Mouse (Mus musculus) neural tube, embryonic 11.5 days (tissue): Measurements from ENCODE around the gene Plcxd1. TPM values are rescaled to one million over a fixed set of nuclear protein-coding genes. Genes with fewer than 3 reads are reported as not detected.
"Not testable (repeated sequence)": the region's sequence is repeated elsewhere in the genome, so short reads cannot be mapped to it uniquely, and the experiment has no call there.

Experiments used
- ATAC-seq: fragments of 200-750 bp; cut with Nextera tagmentation; 2 replicates; pipeline ENCODE4 v1.8.0; 2017; ENCODE audit warnings: moderate number of reproducible peaks, mild to moderate bottlenecking, moderate TSS enrichment, moderate library complexity; ENCODE audit not compliant: insufficient read depth, low FRiP score, low TSS enrichment
- DNase-seq: peaks from one replicate; pipeline ENCODE4 v3.0.0-alpha.2; 2015; ENCODE audit warnings: low spot score
- H3K27ac ChIP-seq: fragments of 300-500 bp; sonication (generic); 2 replicates; pipeline ENCODE4 v1.5.1; 2014; ENCODE audit warnings: low read depth, mild to moderate bottlenecking, low read length
- H3K27me3 ChIP-seq: fragments of 300-500 bp; sonication (generic); 2 replicates; pipeline ENCODE4 v1.6.1; 2014; ENCODE audit warnings: mild to moderate bottlenecking, low read length, mixed read lengths; ENCODE audit not compliant: control insufficient read depth, insufficient read depth
- H3K36me3 ChIP-seq: fragments of 300-500 bp; sonication (generic); 2 replicates; pipeline ENCODE4 v1.6.1; 2014; ENCODE audit warnings: mild to moderate bottlenecking, low read length, moderate library complexity, mixed read lengths; ENCODE audit not compliant: control insufficient read depth, insufficient read depth
- H3K4me1 ChIP-seq: fragments of 300-500 bp; sonication (generic); 2 replicates; pipeline ENCODE4 v1.6.1; 2014; ENCODE audit warnings: low read length, mixed read lengths; ENCODE audit not compliant: control insufficient read depth, insufficient read depth
- H3K4me2 ChIP-seq: fragments of 300-500 bp; sonication (generic); 2 replicates; pipeline ENCODE4 v1.6.1; 2014; ENCODE audit warnings: low read depth, mild to moderate bottlenecking, moderate library complexity
- H3K4me3 ChIP-seq: fragments of 300-500 bp; sonication (generic); 2 replicates; pipeline ENCODE4 v1.5.1; 2014; ENCODE audit warnings: low read depth, low read length
- H3K9ac ChIP-seq: fragments of 300-500 bp; sonication (generic); 2 replicates; pipeline ENCODE4 v1.6.1; 2014; ENCODE audit warnings: mild to moderate bottlenecking, low read length
- H3K9me3 ChIP-seq: fragments of 300-500 bp; sonication (generic); 2 replicates; pipeline ENCODE4 v1.6.1; 2016; ENCODE audit warnings: low read length; ENCODE audit not compliant: control insufficient read depth
- WGBS: fragments of 180-500 bp; shearing (Covaris S2); extraction: QIAGEN DNeasy Blood & Tissue Kit; methylation state at CpG from one replicate; pipeline ENCODE4 v1.1.7; 2014; 5-methylcytosine and 5-hydroxymethylcytosine counted together
- polyA plus RNA-seq: library from polyadenylated mRNA; unstranded; fragments of >200 nt; fragmentation: Nextera tagmentation; extraction: Ambion mirVana; gene quantifications from 2 replicates; pipeline ENCODE4 v1.2.1, GENCODE M21; 2014

The Plcxd1 gene
- polyA plus RNA-seq, 1 experiment from 2014 or later = 0.73 TPM

DNA sequence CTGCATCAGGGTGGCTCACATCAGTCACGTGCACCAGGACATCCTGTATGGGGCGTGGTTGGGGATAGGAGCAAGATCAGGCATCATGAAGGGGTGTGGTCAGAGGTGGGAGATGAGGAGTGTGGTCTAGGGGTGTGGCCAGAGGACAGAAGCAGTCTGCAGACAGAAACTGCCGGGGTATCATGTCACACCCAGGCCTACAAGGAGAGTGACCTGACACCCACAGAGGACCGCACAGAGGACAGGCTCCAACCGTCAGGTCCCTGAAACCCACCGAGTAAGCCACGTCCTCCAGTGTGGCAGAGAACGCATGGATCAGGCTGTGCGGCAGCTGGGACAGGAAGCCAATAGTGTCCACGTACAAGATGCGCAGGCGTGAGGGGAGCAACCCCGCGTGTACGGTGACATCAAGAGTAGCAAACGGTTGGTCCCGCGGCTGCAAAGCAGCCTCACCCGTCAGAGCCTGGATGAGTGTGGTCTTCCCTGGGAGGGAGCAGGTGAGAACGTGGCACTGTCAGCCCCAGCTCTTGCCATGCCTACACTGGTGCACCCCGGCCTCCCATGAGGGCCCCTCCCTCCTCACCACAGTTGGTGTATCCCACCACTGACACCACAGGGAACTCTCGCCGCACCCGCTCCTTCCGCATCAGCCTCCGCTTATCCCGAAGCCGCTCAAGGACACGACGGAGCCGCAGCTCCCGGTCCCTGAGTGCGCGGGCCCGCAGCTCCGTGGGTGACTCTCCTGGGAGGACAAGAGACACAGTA is 5.0 kb downstream of the Plcxd1 start:
- Histone ChIP-seq H3K4me2 (no peak overlapping the region), H3K27me3 (no peaks in the 10 kb centered on the region), H3K27ac (no peak overlapping the region), H3K9me3 (no peaks in the 10 kb centered on the region), H3K4me1 (peaks cover 12% of the 10 kb centered on the region; the same call in 1 of the 2 replicates), H3K4me3 (no peak overlapping the region), H3K36me3 (peaks cover 22% of the 10 kb centered on the region), H3K9ac (no peak overlapping the region)
- DNase-seq (no peak), ATAC-seq (no peak)
- WGBS = 96% methylated on average over 36 of the region's 36 CpGs

DNA sequence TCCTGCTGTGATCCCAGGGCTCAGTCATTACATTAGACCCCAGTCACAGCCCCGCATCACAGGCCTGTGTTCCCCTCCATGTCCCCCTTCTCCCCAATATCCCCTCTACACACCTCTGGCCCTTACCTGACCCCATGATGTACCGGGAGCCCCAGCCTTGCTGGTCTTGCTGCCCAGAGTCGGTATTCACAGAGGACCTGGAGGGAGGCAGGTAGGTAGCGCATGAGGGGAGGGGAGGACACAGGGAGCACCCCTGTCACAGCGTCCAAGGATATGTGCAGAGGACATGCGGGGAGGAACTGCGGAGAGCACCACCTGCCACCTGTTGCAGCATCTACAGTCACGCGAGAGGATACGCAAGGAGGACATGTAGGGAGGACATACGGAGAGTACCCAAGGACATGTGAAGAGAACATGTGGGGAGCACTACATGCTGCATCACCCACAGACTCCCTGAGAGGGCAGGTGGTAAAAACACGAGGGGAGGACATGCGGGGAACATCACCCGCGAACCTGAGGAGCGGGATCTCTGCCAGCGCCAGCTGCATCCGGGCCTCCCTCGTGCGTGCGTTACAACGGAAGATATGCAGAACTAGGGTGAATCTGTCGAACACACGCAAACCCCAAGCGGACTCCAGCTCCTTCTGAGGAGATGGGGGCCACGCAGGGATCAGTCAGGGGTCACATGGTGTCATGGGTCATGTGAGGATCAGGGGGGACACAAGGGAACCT is 6.5 kb downstream of the Plcxd1 start:
- H3K9ac ChIP-seq = peak overlapping the region; percentile 80
- peak overlapping the region; percentile 82 for H3K4me3 ChIP-seq
- peaks cover 5% of the 10 kb centered on the region; the same call in 1 of the 2 replicates for H3K4me1 ChIP-seq
- H3K4me2 ChIP-seq = peak overlapping the region; percentile 88
- H3K36me3 ChIP-seq = peaks cover 22% of the 10 kb centered on the region
- no peaks in the 10 kb centered on the region for H3K27me3 ChIP-seq
- no peak overlapping the region for H3K27ac ChIP-seq
- DNase-seq (no peak), ATAC-seq (no peak)
- H3K9me3 ChIP-seq = no peaks in the 10 kb centered on the region
- WGBS = 95% methylated on average over 26 of the region's 26 CpGs

DNA sequence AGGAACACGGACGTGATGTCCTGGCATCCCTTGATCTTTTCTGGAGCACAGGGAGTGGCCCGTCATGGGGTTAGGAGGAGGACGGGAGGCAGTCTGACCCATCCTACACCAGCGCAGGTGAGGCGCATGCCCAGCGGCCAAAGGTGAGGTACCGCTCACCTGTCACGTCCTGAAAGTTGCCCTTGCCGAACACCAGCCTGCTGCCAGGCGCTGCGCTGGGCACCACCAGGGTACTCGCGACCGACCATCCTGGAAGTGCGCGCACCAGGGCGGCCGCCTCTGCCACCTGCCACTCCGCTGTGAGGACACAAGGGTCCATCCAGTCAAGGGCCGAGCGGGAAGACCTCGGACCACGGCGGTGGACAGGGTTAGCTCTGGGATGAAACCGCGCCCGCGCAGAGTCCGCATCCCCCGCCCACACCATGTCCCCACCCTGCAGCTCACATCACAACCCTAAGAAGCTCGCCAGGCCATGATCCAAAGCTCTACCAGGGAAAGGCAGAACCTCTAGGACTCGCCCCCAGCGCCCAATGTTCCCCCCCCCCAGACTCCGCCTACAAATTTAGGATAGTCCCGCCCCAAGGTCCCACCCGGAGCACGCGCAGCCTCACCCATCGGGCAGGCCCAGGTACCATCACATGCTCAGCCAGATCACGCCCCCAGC is 7.3 kb downstream of the Plcxd1 start:
- ATAC-seq (peak; percentile 24), DNase-seq (no peak)
- Histone ChIP-seq H3K9me3 (no peaks in the 10 kb centered on the region), H3K4me2 (peak overlapping the region; percentile 88), H3K27ac (peak overlapping the region; percentile 91), H3K9ac (peak overlapping the region; percentile 80), H3K4me3 (peak overlapping the region; percentile 82), H3K36me3 (peaks cover 22% of the 10 kb centered on the region), H3K4me1 (no peaks in the 10 kb centered on the region), H3K27me3 (no peaks in the 10 kb centered on the region)
- 13% methylated on average over 41 of the region's 41 CpGs for WGBS

DNA sequence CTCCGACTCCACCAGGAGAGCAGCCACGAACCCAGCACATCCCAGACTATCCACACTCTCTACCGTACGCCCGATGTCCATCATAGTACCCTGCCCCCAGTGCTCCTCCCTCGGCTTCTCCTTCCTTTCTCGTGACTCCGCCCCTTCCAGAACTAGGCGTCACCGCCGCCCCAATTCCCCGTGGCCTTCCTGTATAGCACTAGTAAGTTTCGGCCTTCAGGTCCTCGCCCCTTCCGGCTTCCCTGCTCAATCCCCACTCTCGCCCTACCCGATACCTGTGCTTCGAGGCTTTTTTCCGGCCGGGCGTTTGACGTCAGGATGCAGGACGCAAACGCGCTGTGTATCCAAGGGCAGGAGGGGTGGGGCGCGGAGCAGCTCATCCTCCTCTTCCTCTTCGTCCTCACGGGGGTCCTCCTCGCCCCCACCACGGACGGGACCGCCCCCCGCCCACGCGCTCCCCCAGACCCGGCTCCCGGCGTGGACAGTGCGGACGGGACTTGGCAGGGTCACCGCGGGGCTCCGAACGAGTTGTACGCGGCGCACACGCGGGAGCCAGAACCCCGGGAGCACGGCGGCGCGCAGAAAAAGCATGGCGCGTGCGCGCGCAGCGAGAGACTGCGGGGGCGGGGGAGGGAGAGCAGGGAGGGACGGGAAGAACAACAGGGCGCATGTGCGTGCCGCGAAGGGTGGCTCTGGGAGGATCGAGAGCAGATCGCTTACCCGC is 8.0 kb downstream of the Plcxd1 start, which contains the start of gene Gtpbp6:
TSS of gene Gtpbp6 (minus strand) at position 617 of the 724 bp plus-strand sequence.
- no peaks in the 10 kb centered on the region for H3K27me3 ChIP-seq
- peak within 1 kb of the TSS; percentile 91 for H3K27ac ChIP-seq
- no peaks in the 10 kb centered on the region for H3K9me3 ChIP-seq
- peaks cover 22% of the 10 kb centered on the region for H3K36me3 ChIP-seq
- WGBS = under 1% methylated on average over 71 of the region's 71 CpGs
- no peaks in the 10 kb centered on the region for H3K4me1 ChIP-seq
- peak; percentile 84 for ATAC-seq
- peak; percentile 95 for DNase-seq
- peak within 1 kb of the TSS; percentile 80 for H3K9ac ChIP-seq
- peak within 1 kb of the TSS; percentile 88 for H3K4me2 ChIP-seq
- peak within 1 kb of the TSS; percentile 82 for H3K4me3 ChIP-seq

DNA sequence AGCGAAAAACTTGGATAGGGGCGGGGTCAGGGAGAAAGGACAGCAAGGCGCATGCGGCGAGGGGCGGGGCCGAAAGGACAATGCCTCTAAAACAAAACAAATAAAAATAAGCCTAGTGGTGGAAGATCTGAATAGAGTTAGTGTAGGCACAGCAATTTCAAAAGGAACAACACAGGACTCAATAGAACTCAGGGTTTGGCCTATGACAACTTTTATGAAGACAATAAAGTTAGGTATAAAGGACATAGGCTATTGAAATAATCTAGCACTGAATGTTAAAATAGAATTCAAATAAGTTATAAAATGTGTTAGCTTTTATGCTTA is 8.5 kb downstream of the Plcxd1 start:
- Histone ChIP-seq H3K36me3 (peaks cover 22% of the 10 kb centered on the region), H3K9ac (peak overlapping the region; percentile 80; the same call in 1 of the 2 replicates), H3K27ac (peak overlapping the region; percentile 91; the same call in 1 of the 2 replicates), H3K4me1 (no peaks in the 10 kb centered on the region), H3K4me2 (peak overlapping the region; percentile 88), H3K9me3 (no peaks in the 10 kb centered on the region), H3K4me3 (peak overlapping the region; percentile 82), H3K27me3 (no peaks in the 10 kb centered on the region)
- no peak for ATAC-seq
- 0% methylated on average over 7 of the region's 7 CpGs for WGBS
- no peak for DNase-seq

DNA sequence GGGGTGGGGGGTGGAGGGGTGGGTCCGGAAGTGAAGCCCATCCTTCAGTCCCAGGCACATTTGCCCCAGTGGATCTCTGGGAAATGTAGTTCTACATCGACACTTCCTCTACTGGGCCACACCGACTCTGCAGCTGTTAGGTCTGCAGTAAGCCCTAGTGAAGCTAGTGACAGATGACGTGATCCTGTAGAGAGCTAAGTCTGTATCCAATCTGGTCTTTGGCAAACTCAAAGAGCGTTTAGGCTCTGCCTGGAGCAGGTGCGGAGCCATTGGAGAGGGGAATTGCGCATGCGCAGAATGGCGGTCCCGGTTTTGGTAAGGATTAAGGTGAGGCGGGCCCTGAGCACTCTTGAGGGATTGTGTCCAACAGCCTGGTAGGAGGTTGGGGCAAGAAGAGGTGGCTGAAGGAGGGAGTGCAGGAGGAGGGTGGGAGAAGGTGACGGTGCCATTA is 10.2 kb downstream of the Plcxd1 start, which contains the start of gene Zfp605:
TSS of gene Zfp605 (plus strand) at position 102 of the 451 bp plus-strand sequence.
- Histone ChIP-seq H3K4me3 (peak within 1 kb of the TSS; percentile 53), H3K36me3 (peaks cover 7% of the 10 kb centered on the region), H3K9me3 (no peaks in the 10 kb centered on the region), H3K27me3 (no peaks in the 10 kb centered on the region), H3K4me2 (peak within 1 kb of the TSS; percentile 46), H3K9ac (peak within 1 kb of the TSS; percentile 64), H3K27ac (peak within 1 kb of the TSS; percentile 71), H3K4me1 (no peaks in the 10 kb centered on the region)
- under 1% methylated on average over 12 of the region's 12 CpGs for WGBS
- peak; percentile 87 for DNase-seq
- peak; percentile 58 for ATAC-seq

DNA sequence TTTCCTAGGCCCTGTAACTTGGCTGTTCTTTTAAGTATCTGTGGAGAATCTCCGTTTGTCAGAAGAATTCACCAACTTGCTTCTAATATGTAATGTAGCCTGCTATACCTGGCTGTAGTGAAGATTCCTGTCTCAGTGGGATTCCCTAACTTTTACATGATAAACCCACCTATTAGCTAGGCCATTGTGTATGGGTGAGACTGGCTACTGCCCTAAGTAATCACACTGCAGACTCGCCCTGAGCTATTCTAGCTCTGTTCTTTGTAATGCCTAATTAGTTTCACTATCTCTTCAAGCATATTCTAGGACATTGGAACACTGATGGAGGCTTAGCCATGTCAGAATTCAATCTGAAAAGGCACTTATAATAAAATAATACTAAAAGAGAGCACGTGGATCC is 22.6 kb downstream of the Plcxd1 start:
- H3K9me3 ChIP-seq, H3K4me3 ChIP-seq, ATAC-seq, H3K27ac ChIP-seq, H3K36me3 ChIP-seq, H3K27me3 ChIP-seq, H3K4me1 ChIP-seq, H3K4me2 ChIP-seq, DNase-seq, H3K9ac ChIP-seq: not testable (repeated sequence)
- 84% methylated on average over 3 of the region's 3 CpGs for WGBS
